Mouse (Mus musculus): Measurements from ENCODE around the gene Myo1e.

Myo1e gene

DNA sequence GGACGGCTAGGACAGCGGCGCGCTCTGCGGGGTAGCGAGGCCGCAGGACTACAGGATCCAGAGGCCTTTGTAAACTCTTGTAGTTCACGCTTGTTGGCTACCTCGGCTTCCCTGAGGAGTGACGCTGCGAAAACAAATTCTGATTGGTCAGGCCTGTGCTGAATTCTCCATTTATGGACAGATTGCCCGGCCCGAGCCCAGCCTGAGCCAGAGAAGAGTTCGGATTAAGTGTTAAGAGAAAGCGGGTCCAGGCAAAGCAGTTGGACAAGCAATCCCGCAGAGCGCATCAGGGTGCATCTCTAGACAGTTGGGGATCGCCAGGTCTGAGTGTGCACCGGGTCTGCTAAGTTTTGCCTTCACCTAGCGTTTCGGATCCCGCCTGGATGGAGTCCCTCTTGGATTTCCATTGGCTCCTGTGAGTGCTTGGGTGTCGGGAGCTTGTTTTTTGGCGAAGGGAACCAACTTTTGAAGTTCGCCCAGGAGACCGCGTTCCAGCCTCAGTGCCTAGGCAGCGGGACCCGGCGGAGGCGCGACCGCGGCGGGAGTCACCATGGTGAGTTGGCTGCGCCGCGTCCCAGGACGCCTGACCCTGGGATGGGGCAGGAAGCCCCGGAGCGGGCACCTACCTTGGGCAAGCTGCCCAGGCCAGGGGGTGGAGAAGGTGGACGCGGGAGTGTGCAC lies at the start of gene Myo1e:
Gene Myo1e, plus strand, starts transcription at position 200 of the 681 bp plus-strand sequence.
- DNase-seq, result peak; percentile 88

DNA sequence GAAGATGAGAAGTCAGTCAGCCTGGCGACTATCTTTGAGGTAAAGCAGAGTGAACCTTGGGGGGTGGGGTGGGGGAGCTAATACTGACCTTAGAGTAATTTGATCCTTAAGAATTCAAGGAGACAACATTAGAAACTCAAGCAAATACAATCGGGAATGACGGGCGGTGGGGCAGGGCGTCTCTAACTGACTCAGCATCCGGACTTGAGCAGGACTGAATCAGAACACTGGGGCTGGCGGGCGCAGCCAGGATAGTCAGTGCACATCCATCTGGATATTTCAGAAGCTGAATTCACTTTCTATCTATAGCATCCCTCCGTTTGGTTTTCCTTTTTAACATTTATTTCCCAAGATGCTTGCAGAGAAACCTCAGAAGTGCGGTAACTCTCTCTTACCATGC lies 47.1 kb upstream of the Myo1e start:
- peak; percentile 55 for DNase-seq

- no peak for DNase-seq
Observed at GRCm38 (mm10) chr9:70168973-70169372, 38.2 kb upstream of the Myo1e start.

GRCm38 (mm10) chr9:70174291-70174848 lies 32.8 kb upstream of the Myo1e start:
- no peak for DNase-seq

GRCm38 (mm10) chr9:70174896-70175295 lies 32.3 kb upstream of the Myo1e start:
- DNase-seq, result no peak

GRCm38 (mm10) chr9:70176291-70176690 lies 30.9 kb upstream of the Myo1e start:
- no peak for DNase-seq

DNA sequence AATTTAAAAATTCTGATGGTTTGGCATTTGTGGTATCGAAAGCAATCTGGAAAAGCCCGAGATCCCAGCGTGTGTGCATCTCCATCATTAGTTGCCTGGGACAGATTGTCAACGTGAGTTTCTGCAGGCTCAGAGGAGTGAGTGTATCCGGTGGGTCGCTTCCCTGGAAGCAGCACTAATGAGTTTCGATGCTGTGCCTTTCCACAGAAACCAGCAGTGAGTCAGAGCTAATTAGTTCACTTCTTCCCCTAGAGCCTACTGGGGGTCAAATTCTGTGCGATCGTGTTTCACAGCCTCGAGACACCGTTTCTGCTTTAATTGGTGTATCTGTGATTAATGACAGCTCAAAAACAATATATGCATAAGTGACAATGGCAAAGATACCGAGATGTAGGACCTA lies 25.4 kb upstream of the Myo1e start:
- no peak for DNase-seq

DNA sequence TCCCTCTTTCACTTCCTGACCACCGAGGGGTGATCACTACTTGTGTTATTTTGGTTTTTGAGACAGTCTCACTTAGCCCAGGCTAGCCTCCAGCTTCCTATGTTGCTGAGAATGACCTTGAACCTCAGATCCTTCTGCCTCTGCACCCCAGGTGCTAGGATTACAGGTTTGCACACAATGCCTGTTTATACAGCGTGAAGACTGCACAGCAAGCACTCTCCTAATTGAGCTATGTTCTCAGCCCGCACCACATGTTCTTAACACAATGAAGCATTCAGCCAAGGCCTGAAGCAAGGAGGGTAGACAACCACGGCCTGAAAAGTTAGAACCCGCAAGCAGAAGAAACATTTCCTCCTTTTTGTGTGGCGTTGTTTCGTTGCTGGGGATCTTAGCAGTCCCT lies 24.5 kb upstream of the Myo1e start:
- DNase-seq, result no peak

DNA sequence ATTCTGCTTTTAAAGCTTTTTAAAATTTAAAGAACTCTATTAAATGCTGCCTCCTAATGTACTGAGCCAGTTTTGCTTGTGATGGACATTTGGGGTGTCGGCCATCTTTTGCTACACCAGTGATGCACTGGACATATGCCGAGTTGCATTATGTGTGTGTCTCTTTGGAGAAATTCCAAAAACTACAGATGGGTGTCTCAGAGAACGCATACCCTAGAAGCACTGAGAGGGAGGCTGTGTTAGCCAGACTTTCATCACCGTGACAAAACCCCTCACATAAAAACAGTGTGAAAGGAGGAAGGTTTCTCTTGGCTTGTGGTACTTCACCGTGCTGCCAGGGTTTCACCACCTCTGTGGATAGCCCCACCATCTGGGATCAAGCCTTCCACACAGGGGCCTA lies 14.8 kb upstream of the Myo1e start:
- DNase-seq, result no peak

DNA sequence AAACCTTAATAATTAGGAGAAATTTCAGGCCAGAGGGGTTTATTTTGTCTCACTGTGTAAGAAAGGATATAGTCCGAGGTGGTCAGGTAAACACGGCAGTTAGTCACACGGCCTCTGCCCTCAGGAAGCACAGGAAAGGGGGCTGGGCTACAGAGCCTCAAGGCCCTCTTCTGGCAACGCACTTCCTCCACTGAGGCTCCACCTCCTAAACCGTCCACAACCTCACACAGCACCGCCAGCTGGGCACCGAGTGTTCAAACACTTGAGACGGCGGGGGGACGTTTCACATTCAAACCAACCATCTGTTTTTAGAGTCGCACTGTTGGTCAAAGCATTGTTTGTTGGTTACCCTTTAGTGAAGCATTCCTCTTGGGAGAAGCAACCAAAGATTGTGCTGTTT lies 12.5 kb upstream of the Myo1e start:
- no peak for DNase-seq

DNA sequence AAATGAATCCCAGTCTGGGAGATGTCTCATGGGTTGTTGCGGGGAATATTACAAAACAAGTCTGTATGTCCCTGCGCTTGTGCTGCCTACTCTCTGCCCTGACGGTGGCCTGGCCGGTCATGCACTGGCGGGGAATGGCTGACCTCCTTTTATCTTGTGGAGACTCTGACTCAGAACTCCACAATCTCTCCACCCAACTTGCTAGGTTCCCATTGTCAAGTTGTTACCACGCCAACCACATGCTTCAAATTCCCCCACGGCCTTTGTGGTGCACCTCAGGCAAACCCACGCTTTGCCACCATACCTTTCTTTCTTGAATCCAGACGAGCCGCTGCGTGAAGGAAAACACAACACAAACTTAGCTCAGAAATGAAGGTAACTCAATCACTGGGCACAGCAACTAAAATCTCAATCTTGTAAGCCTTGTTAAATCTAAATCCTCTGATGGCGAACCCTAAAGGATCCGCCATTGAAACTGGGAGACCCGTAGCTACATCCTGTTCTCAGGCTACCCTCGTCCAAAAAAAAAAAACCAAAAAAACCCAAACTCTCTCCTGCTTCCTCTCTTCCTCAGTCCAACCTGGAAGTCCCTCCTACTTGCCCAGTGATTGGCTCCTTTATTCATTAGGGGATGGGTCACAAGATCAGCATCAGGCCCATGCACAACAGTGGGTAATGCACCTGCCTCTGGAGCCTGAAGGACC lies 10.0 kb upstream of the Myo1e start:
- no peak for DNase-seq

GRCm38 (mm10) chr9:70197992-70198391 lies 9.2 kb upstream of the Myo1e start:
- no peak for DNase-seq

DNA sequence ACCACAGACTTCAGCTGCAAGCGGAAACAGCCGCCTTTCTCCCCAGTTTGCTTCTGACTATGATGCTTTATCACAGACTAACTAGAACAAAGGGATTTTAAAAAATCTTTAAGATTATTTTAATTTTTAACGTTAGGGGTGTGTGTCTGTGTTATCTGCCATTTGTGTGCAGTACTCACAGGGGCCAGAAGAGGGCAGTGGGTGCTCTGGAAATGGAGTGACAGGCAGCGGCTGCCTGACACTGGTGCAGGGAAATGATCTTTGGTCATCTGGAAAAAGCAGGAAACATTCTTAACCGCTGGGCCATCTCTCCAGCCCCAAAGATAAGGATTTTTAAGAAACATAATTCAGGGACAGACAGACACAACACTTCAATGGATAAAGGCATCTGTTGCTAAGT lies 4.4 kb upstream of the Myo1e start:
- no peak for DNase-seq

- DNase-seq, result no peak
Observed at GRCm38 (mm10) chr9:70203267-70204076, 3.7 kb upstream of the Myo1e start.

DNA sequence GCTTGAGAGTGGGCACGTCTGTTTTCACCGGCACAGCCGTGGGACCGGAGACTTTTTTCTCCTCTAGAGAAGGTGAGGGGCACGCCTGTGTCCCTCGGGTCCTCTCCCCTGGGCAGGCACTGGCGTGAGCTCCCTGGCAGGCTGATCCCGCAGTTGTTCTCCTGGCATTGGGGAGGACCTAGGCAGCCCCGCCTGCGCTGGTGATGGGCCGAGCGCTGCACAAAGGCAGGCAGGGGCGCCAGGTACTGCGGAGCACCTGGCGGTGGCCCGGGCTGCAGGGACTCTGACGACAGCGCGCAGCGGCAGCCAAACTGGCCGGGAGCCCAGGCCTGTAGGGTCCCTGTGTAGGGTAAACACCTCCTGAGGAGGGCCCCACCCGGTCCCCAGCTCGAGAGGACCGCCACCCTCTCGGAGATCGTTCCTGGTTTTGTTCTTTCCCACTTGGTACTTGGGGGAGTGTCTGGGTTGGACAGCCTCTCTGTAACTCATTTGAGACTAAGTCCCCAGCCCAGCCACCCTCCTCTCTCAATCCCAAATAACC lies 901 bp downstream of the Myo1e start:
- DNase-seq, result no peak

- no peak for DNase-seq
Observed at GRCm38 (mm10) chr9:70208751-70209150, 1.6 kb downstream of the Myo1e start.

GRCm38 (mm10) chr9:70209296-70210049 lies 2.3 kb downstream of the Myo1e start:
- DNase-seq, result no peak

GRCm38 (mm10) chr9:70211638-70212037 lies 4.5 kb downstream of the Myo1e start:
- no peak for DNase-seq

GRCm38 (mm10) chr9:70216517-70216916 lies 9.4 kb downstream of the Myo1e start:
- no peak for DNase-seq

DNA sequence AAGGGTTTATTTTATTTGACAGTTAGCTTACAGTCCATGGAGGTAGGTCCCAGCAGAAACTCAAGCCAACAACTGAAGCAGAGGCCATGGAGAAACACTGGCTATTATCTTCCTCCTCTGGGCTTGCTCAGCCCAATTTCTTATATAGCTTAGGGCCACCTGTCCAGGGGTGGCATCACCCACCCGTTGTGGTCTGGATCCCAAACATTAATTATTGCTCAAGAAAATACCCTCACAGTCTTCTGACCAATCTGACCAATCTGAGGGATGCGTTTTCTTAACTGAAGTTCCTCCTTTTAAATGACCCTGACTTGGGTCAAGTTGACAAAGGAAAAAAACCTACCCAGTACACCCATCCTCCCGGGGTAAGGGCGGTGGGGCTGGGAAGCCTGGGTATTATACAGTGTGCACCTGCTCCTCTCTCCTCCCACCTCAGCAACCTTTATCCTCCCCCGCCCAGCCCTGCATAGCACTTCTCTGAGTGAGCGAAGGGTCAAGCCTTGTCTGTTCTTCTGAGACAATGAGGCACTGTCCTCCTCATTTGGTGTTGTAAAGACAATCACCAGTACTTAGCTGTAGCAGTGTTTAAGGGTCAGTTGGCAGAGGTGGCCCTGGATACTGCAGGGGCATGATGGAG lies 12.3 kb downstream of the Myo1e start:
- no peak for DNase-seq

DNA sequence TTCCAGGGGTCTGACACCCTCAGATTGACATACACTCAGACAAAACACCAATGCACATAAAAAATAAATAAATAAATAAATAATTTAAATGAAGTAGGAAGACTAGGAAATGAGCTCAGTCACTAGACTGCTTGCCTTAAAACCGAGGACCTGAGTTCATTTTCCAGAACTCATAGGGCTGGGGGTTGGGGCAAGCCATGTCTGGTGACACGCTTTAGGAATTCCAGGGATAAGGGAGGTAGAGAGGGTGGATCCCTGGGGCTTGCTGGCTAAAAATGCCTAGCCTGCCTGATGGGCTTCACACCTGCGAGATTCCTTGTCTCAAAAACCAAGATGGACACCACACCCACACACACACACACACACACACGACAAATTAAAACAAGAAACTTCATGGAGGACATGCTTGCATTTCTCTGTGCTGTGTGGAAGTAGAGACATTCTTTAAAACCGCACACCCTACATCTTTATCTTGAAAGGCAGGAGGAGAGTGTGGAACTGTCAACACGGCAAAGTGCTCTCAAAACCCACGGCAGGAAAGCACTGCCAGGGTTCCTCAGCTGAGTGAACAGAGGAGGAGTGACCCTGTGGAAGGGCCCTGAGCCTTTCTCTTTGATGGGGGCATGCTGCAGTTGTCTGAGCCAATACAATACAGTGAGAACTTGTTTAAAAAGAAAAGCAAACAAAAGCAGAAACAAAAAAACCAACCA lies 13.5 kb downstream of the Myo1e start:
- DNase-seq, result no peak
